Mouse (Mus musculus) heart, postnatal 0 days (tissue): ENCODE data around the gene A4gnt.
A peak's percentile ranks its signal among the peaks of the same experiment; 100 is the strongest.

Experiments used
- CTCF ChIP-seq: IDR thresholded peaks from 2 replicates; pipeline ENCODE4 v1.5.1; 2016; ENCODE audit warnings: antibody characterized with exemption, control low read depth, low read depth
- EP300 ChIP-seq: IDR thresholded peaks from 2 replicates; pipeline ENCODE4 v1.6.1; 2016; ENCODE audit warnings: antibody characterized with exemption, low read depth

- TF ChIP-seq CTCF (peak; percentile 77), EP300 (no peak)
Observed at GRCm38 (mm10) chr9:99580655-99581054, 31.6 kb upstream of the A4gnt start.
